Mouse (Mus musculus) forebrain, embryonic 13.5 days (tissue): ENCODE data around the gene Tbl3. TPM values are rescaled to one million over a fixed set of nuclear protein-coding genes. Genes with fewer than 3 reads are reported as not detected.

Source experiments
- ATAC-seq: fragments of 200-750 bp; cut with Nextera tagmentation; 2 replicates; pipeline ENCODE4 v1.8.0; 2017
- H3K27ac ChIP-seq: fragments of 300-500 bp; sonication (generic); 2 replicates; pipeline ENCODE4 v1.5.1; 2015; ENCODE audit warnings: inconsistent platforms, mild to moderate bottlenecking, moderate library complexity
- H3K27me3 ChIP-seq: fragments of 300-500 bp; sonication (generic); 2 replicates; pipeline ENCODE4 v1.6.1; 2015; ENCODE audit warnings: mild to moderate bottlenecking, inconsistent platforms
- H3K36me3 ChIP-seq: fragments of 300-500 bp; sonication (generic); 2 replicates; pipeline ENCODE4 v1.6.1; 2015; ENCODE audit warnings: mild to moderate bottlenecking, inconsistent platforms; ENCODE audit not compliant: poor library complexity, severe bottlenecking
- H3K4me1 ChIP-seq: fragments of 300-500 bp; sonication (generic); 2 replicates; pipeline ENCODE4 v1.6.1; 2015; ENCODE audit warnings: inconsistent platforms
- H3K4me2 ChIP-seq: fragments of 300-500 bp; sonication (generic); 2 replicates; pipeline ENCODE4 v1.6.1; 2015; ENCODE audit warnings: inconsistent platforms, mild to moderate bottlenecking, moderate library complexity
- H3K4me3 ChIP-seq: fragments of 300-500 bp; sonication (generic); 2 replicates; pipeline ENCODE4 v1.5.1; 2015; ENCODE audit warnings: mild to moderate bottlenecking, inconsistent platforms
- H3K9ac ChIP-seq: fragments of 300-500 bp; sonication (generic); 2 replicates; pipeline ENCODE4 v1.6.1; 2015; ENCODE audit warnings: mild to moderate bottlenecking, inconsistent platforms
- H3K9me3 ChIP-seq: fragments of 300-500 bp; sonication (generic); replicated peaks from 2 replicates; pipeline ENCODE4 v1.6.1; 2016; ENCODE audit warnings: inconsistent platforms
- WGBS: fragments of 180-500 bp; shearing (Covaris S2); methylation state at CpG from one replicate; pipeline ENCODE4 v1.1.7; 2015; 5-methylcytosine and 5-hydroxymethylcytosine counted together
- polyA plus RNA-seq: library from polyadenylated mRNA; unstranded; fragments of >200 nt; fragmentation: Nextera tagmentation; extraction: Ambion mirVana; gene quantifications from 2 replicates; pipeline ENCODE4 v1.2.1, GENCODE M21; 2015

The Tbl3 gene
- 86.9 and 107 TPM in 2 replicates for polyA plus RNA-seq

GRCm38 (mm10) chr17:24706982-24707800, at the start of gene Tbl3:
TSS of gene Tbl3 (minus strand) at chr17:24707660.
- H3K4me1 ChIP-seq = peaks cover 19% of the 10 kb centered on the region
- peak within 1 kb of the TSS; percentile 83 for H3K4me3 ChIP-seq
- no peaks in the 10 kb centered on the region for H3K27me3 ChIP-seq
- peaks cover 31% of the 10 kb centered on the region for H3K36me3 ChIP-seq
- H3K9ac ChIP-seq = peak within 1 kb of the TSS; percentile 84
- H3K4me2 ChIP-seq = peak within 1 kb of the TSS; percentile 89
- H3K9me3 ChIP-seq = no peaks in the 10 kb centered on the region
- peak within 1 kb of the TSS; percentile 74 for H3K27ac ChIP-seq
- 4% methylated on average over 32 of the region's 32 CpGs for WGBS
- ATAC-seq = peak; percentile 93

GRCm38 (mm10) chr17:24752415-24753394, 45.2 kb upstream of the Tbl3 start, which contains the start of gene Hs3st6:
TSS of gene Hs3st6 (plus strand) at chr17:24752988.
- Histone ChIP-seq H3K4me3 (peak within 1 kb of the TSS; percentile 52), H3K9me3 (no peaks in the 10 kb centered on the region), H3K4me2 (peak within 1 kb of the TSS; percentile 90), H3K27me3 (peaks cover 73% of the 10 kb centered on the region), H3K9ac (peak within 1 kb of the TSS; percentile 58), H3K27ac (no peak within 1 kb of the TSS), H3K36me3 (no peaks in the 10 kb centered on the region), H3K4me1 (peaks cover 13% of the 10 kb centered on the region)
- 1% methylated on average over 57 of the region's 82 CpGs for WGBS
- ATAC-seq = peak; percentile 70; the same call in 1 of the 2 replicates

GRCm38 (mm10) chr17:24751528-24751927, 44.1 kb upstream of the Tbl3 start:
- Histone ChIP-seq H3K4me3 (no peak overlapping the region), H3K36me3 (no peaks in the 10 kb centered on the region), H3K27me3 (peaks cover 73% of the 10 kb centered on the region), H3K9ac (no peak overlapping the region), H3K4me1 (peaks cover 13% of the 10 kb centered on the region), H3K4me2 (no peak overlapping the region), H3K27ac (no peak overlapping the region), H3K9me3 (no peaks in the 10 kb centered on the region)
- ATAC-seq = no peak
- whole genome bisulfite sequencing = 17% methylated on average over 4 of the region's 4 CpGs

GRCm38 (mm10) chr17:24746986-24747385, 39.5 kb upstream of the Tbl3 start:
- H3K27me3 ChIP-seq = peaks cover 32% of the 10 kb centered on the region
- no peak overlapping the region for H3K9ac ChIP-seq
- no peaks in the 10 kb centered on the region for H3K9me3 ChIP-seq
- no peak for ATAC-seq
- H3K4me3 ChIP-seq = no peak overlapping the region
- no peak overlapping the region for H3K4me2 ChIP-seq
- no peaks in the 10 kb centered on the region for H3K4me1 ChIP-seq
- whole genome bisulfite sequencing = 54% methylated on average over 4 of the region's 4 CpGs
- H3K27ac ChIP-seq = no peak overlapping the region
- no peaks in the 10 kb centered on the region; the same call in 1 of the 2 replicates for H3K36me3 ChIP-seq

- WGBS = 23% methylated on average over 7 of the region's 7 CpGs
- ATAC-seq = peak; percentile 75
- Histone ChIP-seq H3K9ac (no peak overlapping the region), H3K27me3 (peaks cover 22% of the 10 kb centered on the region), H3K4me1 (no peaks in the 10 kb centered on the region), H3K36me3 (no peaks in the 10 kb centered on the region; the same call in 1 of the 2 replicates), H3K9me3 (no peaks in the 10 kb centered on the region), H3K4me3 (no peak overlapping the region), H3K27ac (no peak overlapping the region), H3K4me2 (no peak overlapping the region)
Observed at GRCm38 (mm10) chr17:24745526-24746497, 38.4 kb upstream of the Tbl3 start.

- Histone ChIP-seq H3K36me3 (no peaks in the 10 kb centered on the region; the same call in 1 of the 2 replicates), H3K4me2 (no peak overlapping the region), H3K9ac (no peak overlapping the region), H3K4me1 (no peaks in the 10 kb centered on the region), H3K9me3 (no peaks in the 10 kb centered on the region), H3K27me3 (peaks cover 10% of the 10 kb centered on the region), H3K27ac (no peak overlapping the region), H3K4me3 (no peak overlapping the region)
- WGBS = 63% methylated on average over 3 of the region's 3 CpGs
- ATAC-seq = no peak
Observed at GRCm38 (mm10) chr17:24744381-24744780, 36.9 kb upstream of the Tbl3 start.

GRCm38 (mm10) chr17:24743896-24744295, 36.4 kb upstream of the Tbl3 start:
- H3K9ac ChIP-seq = no peak overlapping the region
- 67% methylated on average over 5 of the region's 5 CpGs for WGBS
- H3K4me3 ChIP-seq = no peak overlapping the region

GRCm38 (mm10) chr17:24742307-24742706, 34.8 kb upstream of the Tbl3 start:
- H3K27me3 ChIP-seq = peaks cover 4% of the 10 kb centered on the region
- H3K9me3 ChIP-seq = no peaks in the 10 kb centered on the region
- no peak for ATAC-seq
- no peak overlapping the region for H3K4me3 ChIP-seq
- no peak overlapping the region for H3K27ac ChIP-seq
- no peak overlapping the region for H3K9ac ChIP-seq
- H3K36me3 ChIP-seq = no peaks in the 10 kb centered on the region; the same call in 1 of the 2 replicates
- H3K4me2 ChIP-seq = no peak overlapping the region
- WGBS = 82% methylated on average over 8 of the region's 8 CpGs
- peaks cover 6% of the 10 kb centered on the region for H3K4me1 ChIP-seq

More at GRCm38 (mm10) chr17:24743896-24744295, 36.4 kb upstream of the Tbl3 start:
- H3K36me3 ChIP-seq = no peaks in the 10 kb centered on the region; the same call in 1 of the 2 replicates
- ATAC-seq = no peak
- no peak overlapping the region for H3K27ac ChIP-seq
- H3K4me1 ChIP-seq = no peaks in the 10 kb centered on the region
- no peaks in the 10 kb centered on the region for H3K9me3 ChIP-seq
- peaks cover 6% of the 10 kb centered on the region for H3K27me3 ChIP-seq
- H3K4me2 ChIP-seq = no peak overlapping the region

- H3K4me3 ChIP-seq = no peak overlapping the region
- H3K9me3 ChIP-seq = no peaks in the 10 kb centered on the region
- H3K9ac ChIP-seq = no peak overlapping the region
- H3K27me3 ChIP-seq = no peaks in the 10 kb centered on the region
- ATAC-seq = no peak
- no peaks in the 10 kb centered on the region; the same call in 1 of the 2 replicates for H3K36me3 ChIP-seq
- no peak overlapping the region for H3K27ac ChIP-seq
- peaks cover 16% of the 10 kb centered on the region for H3K4me1 ChIP-seq
- WGBS = 88% methylated on average over 8 of the region's 8 CpGs
- no peak overlapping the region for H3K4me2 ChIP-seq
Observed at GRCm38 (mm10) chr17:24739926-24740325, 32.5 kb upstream of the Tbl3 start.

GRCm38 (mm10) chr17:24738238-24738637, 30.8 kb upstream of the Tbl3 start:
- no peak for ATAC-seq
- WGBS = 87% methylated on average over 4 of the region's 4 CpGs

More at GRCm38 (mm10) chr17:24738238-24738637, 30.8 kb upstream of the Tbl3 start:
- Histone ChIP-seq H3K4me1 (peaks cover 16% of the 10 kb centered on the region), H3K4me2 (no peak overlapping the region), H3K27me3 (0 out of 2 replicates have a peak, but pooled peaks cover 6% of the 10 kb centered on the region), H3K4me3 (no peak overlapping the region), H3K9ac (no peak overlapping the region), H3K27ac (no peak overlapping the region), H3K36me3 (no peaks in the 10 kb centered on the region; the same call in 1 of the 2 replicates), H3K9me3 (no peaks in the 10 kb centered on the region)
